Mouse (Mus musculus) layer of hippocampus, postnatal 10 days (tissue): ENCODE measurements at regions not wholly inside any gene's neighbourhood (a gene's known extent, or its start where the extent isn't known, plus 50 kb on each side); places are given as distances from the start of the nearest gene placed in this dataset.

Experiments used
- DNase-seq, 2 experiments: peaks; one replicate each; pipeline ENCODE4 v3.0.0; 2021; ENCODE audit warnings: low spot score in 2 of 2

- DNase-seq: no peak
These were observed 270.1 kb upstream of the Sdk2 start for GRCm38 (mm10) chr11:114336839-114337484.

- DNase-seq: no peak
These were observed 269.3 kb upstream of the Sdk2 start for GRCm38 (mm10) chr11:114335950-114336838.

- DNase-seq: no peak
These were observed 264.8 kb upstream of the Sdk2 start for GRCm38 (mm10) chr11:114331579-114332150.

- no peak for DNase-seq
These were observed 263.5 kb upstream of the Sdk2 start for GRCm38 (mm10) chr11:114330316-114330715.

GRCm38 (mm10) chr11:114322627-114323026, 255.8 kb upstream of the Sdk2 start:
- no peak for DNase-seq

- DNase-seq: no peak
These were observed 255.1 kb upstream of the Sdk2 start for GRCm38 (mm10) chr11:114321974-114322373.

- DNase-seq: peak; percentile 28 to 29
These were observed 254.7 kb upstream of the Sdk2 start for GRCm38 (mm10) chr11:114321527-114321926.

GRCm38 (mm10) chr11:114315274-114315673, 248.4 kb upstream of the Sdk2 start:
- no peak for DNase-seq

GRCm38 (mm10) chr11:114313652-114314051, 246.8 kb upstream of the Sdk2 start:
- no peak for DNase-seq

- DNase-seq: no peak
These were observed 244.8 kb upstream of the Sdk2 start for GRCm38 (mm10) chr11:114311640-114312039.

- DNase-seq: peak; percentile 40 to 48
These were observed 236.9 kb upstream of the Sdk2 start for GRCm38 (mm10) chr11:114303636-114304354.

GRCm38 (mm10) chr11:114300611-114301319, 233.9 kb upstream of the Sdk2 start:
- no peak for DNase-seq

GRCm38 (mm10) chr11:114296816-114297334, 230.0 kb upstream of the Sdk2 start:
- no peak for DNase-seq

- no peak for DNase-seq
These were observed 227.8 kb upstream of the Sdk2 start for GRCm38 (mm10) chr11:114294511-114295250.

- no peak for DNase-seq
These were observed 224.4 kb upstream of the Sdk2 start for GRCm38 (mm10) chr11:114291258-114291657.

- peak in 1 of 2 experiments; percentile 22 for DNase-seq
These were observed 223.1 kb upstream of the Sdk2 start for GRCm38 (mm10) chr11:114289946-114290345.

- peak; percentile 48 to 64 for DNase-seq
These were observed 218.2 kb upstream of the Sdk2 start for GRCm38 (mm10) chr11:114284820-114285666.

GRCm38 (mm10) chr11:114283208-114283607, 216.4 kb upstream of the Sdk2 start:
- peak; percentile 65 to 69 for DNase-seq

- no peak for DNase-seq
These were observed 215.7 kb upstream of the Sdk2 start for GRCm38 (mm10) chr11:114282566-114282965.
